ENCODE assay signal across 17 mouse cellular contexts in genomic region chr6:135970716-135971318, GRCm38 (mm10).
DNase-seq lines count a peak whose midpoint lies in the region; ATAC-seq and TF ChIP-seq lines count a peak whose summit lies in the region.
"Had no signal": no experiment of that assay in that cellular context is flagged by ENCODE, and none has a peak within 500 bp of the region (broad histone marks: within the 10 kb centered on the region; RNA-seq: fewer than 3 reads in every experiment).

No protein-coding gene starts in this region.

- no peak overlapping the region for H3K9ac ChIP-seq in lung, embryonic 14.5 days
- H3K9ac ChIP-seq in lung, embryonic 16.5 days (ENCODE audit: low read length), result no peak overlapping the region
- H3K9ac ChIP-seq: embryonic facial prominence, embryonic 13.5 days; embryonic facial prominence, embryonic 15.5 days; forebrain, embryonic 12.5 days had no signal

- no peak for TF ChIP-seq CTCF in lung, embryonic 14.5 days (IDR thresholded peaks at IDR 0.05; ENCODE audit: low read depth)
- no peak for TF ChIP-seq CTCF in lung, adult 2 months (IDR thresholded peaks at IDR 0.05; ENCODE audit: insufficient read depth, low read length)

- H3K27ac ChIP-seq in lung, embryonic 14.5 days (ENCODE audit: low read depth), result no peak overlapping the region
- no peak overlapping the region for H3K27ac ChIP-seq in lung, embryonic 16.5 days (ENCODE audit: low read length)
- H3K27ac ChIP-seq: embryonic facial prominence, embryonic 13.5 days; embryonic facial prominence, embryonic 15.5 days; forebrain, embryonic 10.5 days; forebrain, embryonic 12.5 days had no signal

- DNase-seq in cerebellum, postnatal 10 days, result peak; percentile 28 to 40
- no peak for DNase-seq in cerebellum, adult 9-11 months
- peak; percentile 27 for DNase-seq in lung, embryonic 14.5 days
- no peak for DNase-seq in lung, postnatal 10 days
- no peak for DNase-seq in lung, adult 2 months
- DNase-seq: adrenal gland, adult 2 months; adrenal gland, postnatal 10 days; adrenal gland, postnatal 25 days; embryo, embryonic 11 days had no signal

- H3K36me3 ChIP-seq in lung, embryonic 14.5 days (ENCODE audit: insufficient read depth), result no peaks in the 10 kb centered on the region
- no peaks in the 10 kb centered on the region for H3K36me3 ChIP-seq in lung, embryonic 16.5 days (ENCODE audit: control insufficient read depth, insufficient read depth, low read length)
- H3K36me3 ChIP-seq: embryonic facial prominence, embryonic 13.5 days; embryonic facial prominence, embryonic 15.5 days; forebrain, embryonic 10.5 days; forebrain, embryonic 12.5 days had no signal

- no peak for TF ChIP-seq POLR2A in lung, adult 2 months (IDR thresholded peaks at IDR 0.05; ENCODE audit: borderline replicate concordance, extremely low read depth, low read depth, low read length)

- H3K9me3 ChIP-seq in lung, embryonic 14.5 days (ENCODE audit: low read depth, low read length), result no peaks in the 10 kb centered on the region
- H3K9me3 ChIP-seq in lung, embryonic 16.5 days (ENCODE audit: control insufficient read depth, low read length), result no peaks in the 10 kb centered on the region
- H3K9me3 ChIP-seq: embryonic facial prominence, embryonic 13.5 days; embryonic facial prominence, embryonic 15.5 days; forebrain, embryonic 10.5 days; forebrain, embryonic 12.5 days had no signal

- no peak overlapping the region for H3K4me3 ChIP-seq in lung, embryonic 14.5 days (ENCODE audit: low read depth, low read length)
- no peak overlapping the region for H3K4me3 ChIP-seq in lung, embryonic 16.5 days (ENCODE audit: low read length)
- no peak overlapping the region for H3K4me3 ChIP-seq in lung, adult 2 months (replicated peaks; ENCODE audit: extremely low read depth, low read depth, low read length)
- H3K4me3 ChIP-seq: embryonic facial prominence, embryonic 13.5 days; embryonic facial prominence, embryonic 15.5 days; erythroblast, embryonic 14.5 days; forebrain, embryonic 10.5 days; forebrain, embryonic 12.5 days had no signal

- H3K4me1 ChIP-seq in lung, embryonic 14.5 days (ENCODE audit: insufficient read depth), result no peaks in the 10 kb centered on the region
- H3K4me1 ChIP-seq in lung, embryonic 16.5 days (replicated peaks; ENCODE audit: control insufficient read depth, insufficient read depth, low read length), result no peaks in the 10 kb centered on the region
- no peaks in the 10 kb centered on the region for H3K4me1 ChIP-seq in lung, adult 2 months (ENCODE audit: control insufficient read depth, insufficient read depth, low read length)
- H3K4me1 ChIP-seq: embryonic facial prominence, embryonic 13.5 days; embryonic facial prominence, embryonic 15.5 days had no signal

- peak; percentile 70 for ATAC-seq in lung, embryonic 14.5 days (ENCODE audit: insufficient read depth)
- ATAC-seq in lung, embryonic 16.5 days (ENCODE audit: low read depth), result peak; percentile 79
- ATAC-seq: forebrain, embryonic 14.5 days; forebrain, embryonic 16.5 days had no signal

- no peak overlapping the region for H3K4me2 ChIP-seq in lung, embryonic 14.5 days
- no peak overlapping the region for H3K4me2 ChIP-seq in lung, embryonic 16.5 days (ENCODE audit: low read depth, low read length)
- H3K4me2 ChIP-seq: embryonic facial prominence, embryonic 13.5 days; embryonic facial prominence, embryonic 15.5 days; forebrain, embryonic 12.5 days had no signal

- 38% methylated on average over 3 of the region's 3 CpGs for WGBS in lung, embryonic 14.5 days
- WGBS in lung, embryonic 16.5 days, result 36% methylated on average over 3 of the region's 3 CpGs
- WGBS in lung, adult 2 months, result 45% methylated on average over 3 of the region's 3 CpGs

- H3K27me3 ChIP-seq in lung, embryonic 14.5 days (ENCODE audit: insufficient read depth, low read length), result no peaks in the 10 kb centered on the region
- H3K27me3 ChIP-seq in lung, embryonic 16.5 days (ENCODE audit: control insufficient read depth, insufficient read depth, low read depth, low read length), result no peaks in the 10 kb centered on the region
- H3K27me3 ChIP-seq: embryonic facial prominence, embryonic 13.5 days; embryonic facial prominence, embryonic 15.5 days; forebrain, embryonic 12.5 days had no signal

Comparison
In these comparisons a context has a peak if more than half of its experiments do, and no peak if none do; other contexts are left out.
1. DNase-seq: peak in cerebellum, postnatal 10 days (2 of 2) and lung, embryonic 14.5 days (single experiment); none in cerebellum, adult 9-11 months (single experiment), lung, postnatal 10 days (single experiment) and lung, adult 2 months (single experiment).